Mouse (Mus musculus) thymus, adult 2 months (tissue): ENCODE measurements around the gene Usp30. TPM values are rescaled to one million over a fixed set of nuclear protein-coding genes. Genes with fewer than 3 reads are reported as not detected.

Experiments used
- DNase-seq: peaks from one replicate; pipeline ENCODE4 v3.0.0; 2021
- H3K27ac ChIP-seq: fragments of 200-500 bp; 2 replicates; pipeline ENCODE4 v1.5.1; 2012; ENCODE audit warnings: low read length, control low read depth; ENCODE audit not compliant: control insufficient read depth, insufficient read depth
- H3K27me3 ChIP-seq: fragments of 200-500 bp; 2 replicates; pipeline ENCODE4 v1.6.1; 2012; ENCODE audit warnings: mild to moderate bottlenecking, low read length, moderate library complexity, mixed read lengths; ENCODE audit not compliant: control insufficient read depth, insufficient read depth
- H3K36me3 ChIP-seq: fragments of 200-500 bp; 2 replicates; pipeline ENCODE4 v1.6.1; 2012; ENCODE audit warnings: mild to moderate bottlenecking, low read length, moderate library complexity; ENCODE audit not compliant: control insufficient read depth, insufficient read depth
- H3K4me1 ChIP-seq: fragments of 200-500 bp; replicated peaks from 2 replicates; pipeline ENCODE4 v1.6.1; 2012; ENCODE audit warnings: low read length; ENCODE audit not compliant: control insufficient read depth, insufficient read depth
- H3K4me3 ChIP-seq: fragments of 200-500 bp; 2 replicates; pipeline ENCODE4 v1.5.1; 2012; ENCODE audit warnings: mild to moderate bottlenecking, low read length, control low read depth, moderate library complexity; ENCODE audit not compliant: control insufficient read depth, insufficient read depth
- CTCF ChIP-seq: fragments of 200-500 bp; IDR thresholded peaks from 2 replicates; pipeline ENCODE4 v1.5.1; 2012; ENCODE audit warnings: mild to moderate bottlenecking, control low read depth, low read length, moderate library complexity, borderline replicate concordance; ENCODE audit not compliant: control insufficient read depth, poor library complexity, insufficient read depth; ENCODE audit errors: extremely low read depth
- POLR2A ChIP-seq: fragments of 200-500 bp; IDR thresholded peaks from 2 replicates; pipeline ENCODE4 v1.6.1; 2012; ENCODE audit warnings: mild to moderate bottlenecking, low read length, control low read depth, moderate library complexity; ENCODE audit not compliant: control insufficient read depth, poor library complexity, insufficient read depth; ENCODE audit errors: extremely low read depth
- WGBS: fragments of 180-500 bp; shearing (Covaris S2); methylation state at CpG from one replicate; pipeline ENCODE4 v1.1.7; 2018; 5-methylcytosine and 5-hydroxymethylcytosine counted together
- polyA plus RNA-seq: library from polyadenylated mRNA; depleted of rRNA; stranded (reverse); fragments of >200 nt; gene quantifications from 2 replicates; pipeline ENCODE4 v1.2.3, GENCODE M21; 2012

Gene Usp30
- polyA plus RNA-seq, 1 experiment: 25.2 TPM

GRCm38 (mm10) chr5:114077009-114077408 is 11.7 kb downstream of the Usp30 start:
- H3K27ac ChIP-seq: no peak overlapping the region
- no peaks in the 10 kb centered on the region for H3K27me3 ChIP-seq
- H3K4me1 ChIP-seq: no peaks in the 10 kb centered on the region
- no peak overlapping the region for H3K4me3 ChIP-seq
- no peak for TF ChIP-seq POLR2A
- TF ChIP-seq CTCF: no peak
- 77% methylated on average over 8 of the region's 8 CpGs for WGBS
- no peak for DNase-seq
- no peaks in the 10 kb centered on the region for H3K36me3 ChIP-seq

GRCm38 (mm10) chr5:114085501-114085900 is 20.2 kb downstream of the Usp30 start:
- H3K36me3 ChIP-seq: no peaks in the 10 kb centered on the region

DNA sequence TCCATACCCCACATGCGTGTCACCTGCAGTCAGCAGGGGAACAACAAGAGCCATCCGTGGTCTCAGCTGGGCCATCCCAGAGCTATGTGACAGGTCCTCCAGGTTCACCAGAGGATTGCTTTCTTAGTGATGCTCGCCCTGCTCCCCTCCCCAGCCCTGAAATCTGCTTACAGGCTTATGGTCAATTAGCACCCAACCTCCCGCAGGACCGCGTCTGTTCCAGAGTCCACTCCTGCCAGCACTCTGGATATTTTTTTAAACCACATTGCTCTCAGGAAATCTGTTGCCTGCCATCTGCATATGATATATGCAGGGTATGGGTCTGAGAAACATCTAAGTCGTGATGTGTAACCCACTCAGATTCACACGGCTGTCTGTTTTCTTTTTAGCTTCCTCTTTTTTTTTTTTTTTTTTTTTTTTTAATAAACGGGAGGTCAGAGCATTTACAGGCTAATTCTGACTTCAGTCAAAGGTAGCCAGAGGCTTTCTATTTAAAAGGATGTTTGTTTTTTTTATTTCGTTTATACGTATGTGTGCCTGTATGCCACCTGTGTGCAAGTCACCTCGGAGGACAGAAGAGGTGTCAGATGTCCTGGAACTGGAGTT is 22.7 kb downstream of the Usp30 start:
- H3K4me3 ChIP-seq: no peak overlapping the region
- H3K36me3 ChIP-seq: no peaks in the 10 kb centered on the region
- WGBS: 53% methylated on average over 12 of the region's 12 CpGs
- H3K4me1 ChIP-seq: peaks cover 2% of the 10 kb centered on the region; the same call in 1 of the 2 replicates
- DNase-seq: no peak
- TF ChIP-seq POLR2A: no peak
- no peaks in the 10 kb centered on the region for H3K27me3 ChIP-seq
- no peak overlapping the region for H3K27ac ChIP-seq

More at GRCm38 (mm10) chr5:114085501-114085900, 20.2 kb downstream of the Usp30 start:
- DNase-seq: no peak
- 81% methylated on average over 14 of the region's 14 CpGs for WGBS
- Histone ChIP-seq H3K27ac (no peak overlapping the region), H3K4me3 (no peak overlapping the region), H3K4me1 (no peaks in the 10 kb centered on the region), H3K27me3 (no peaks in the 10 kb centered on the region)
- no peak for TF ChIP-seq CTCF
- TF ChIP-seq POLR2A: no peak

- no peak for TF ChIP-seq POLR2A
- TF ChIP-seq CTCF: no peak
- H3K27ac ChIP-seq: no peak overlapping the region
- H3K27me3 ChIP-seq: no peaks in the 10 kb centered on the region
- H3K36me3 ChIP-seq: no peaks in the 10 kb centered on the region
- WGBS: 34% methylated on average over 7 of the region's 7 CpGs
- no peak overlapping the region for H3K4me3 ChIP-seq
- no peak for DNase-seq
- peaks cover 2% of the 10 kb centered on the region; the same call in 1 of the 2 replicates for H3K4me1 ChIP-seq
Measured at GRCm38 (mm10) chr5:114090421-114091013, 25.3 kb downstream of the Usp30 start.

GRCm38 (mm10) chr5:114091057-114091807 is 26.0 kb downstream of the Usp30 start, which contains the start of gene Svop:
Gene Svop, minus strand, starts transcription at chr5:114091570.
- H3K27me3 ChIP-seq: no peaks in the 10 kb centered on the region
- 4% methylated on average over 40 of the region's 40 CpGs for WGBS
- peaks cover 2% of the 10 kb centered on the region; the same call in 1 of the 2 replicates for H3K4me1 ChIP-seq
- no peak within 1 kb of the TSS for H3K27ac ChIP-seq
- peak; percentile 30 for DNase-seq
- no peak within 1 kb of the TSS for H3K4me3 ChIP-seq
- TF ChIP-seq POLR2A (no peak), CTCF (no peak)
- no peaks in the 10 kb centered on the region for H3K36me3 ChIP-seq

DNA sequence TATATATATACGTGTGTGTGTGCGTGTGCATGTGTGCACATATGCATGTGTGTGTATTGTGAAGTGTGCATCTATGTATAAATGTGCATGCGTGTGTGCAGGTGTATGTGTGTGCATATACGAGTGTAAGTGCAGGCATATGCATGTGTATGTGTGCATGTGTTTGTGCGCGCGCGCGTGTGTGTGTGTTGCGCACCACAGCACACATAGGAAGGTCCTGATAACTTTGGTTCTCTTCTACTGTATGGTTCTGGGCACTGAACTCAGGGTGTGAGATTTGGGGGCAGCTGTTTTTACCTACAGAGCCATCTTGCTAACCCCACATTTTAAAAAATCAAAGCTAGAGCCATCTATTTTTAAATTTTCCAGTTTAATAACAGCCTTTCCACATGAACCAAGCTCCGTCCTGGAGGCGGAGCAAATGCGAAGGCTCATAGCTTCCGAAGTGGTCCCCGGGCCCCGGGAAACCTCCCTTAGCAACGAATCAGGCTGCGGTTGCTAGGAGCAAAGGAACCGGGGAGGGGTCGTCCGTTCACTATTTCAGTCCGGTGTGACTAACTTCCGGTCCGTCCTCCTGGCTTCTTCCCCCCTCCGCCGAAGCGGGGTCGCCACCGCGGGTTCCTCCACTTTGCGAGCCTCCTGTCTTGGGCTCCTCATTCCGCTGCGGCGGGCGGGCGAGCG is 34.6 kb downstream of the Usp30 start:
- H3K27ac ChIP-seq: no peak overlapping the region
- 9% methylated on average over 37 of the region's 37 CpGs for WGBS
- DNase-seq: peak; percentile 88
- TF ChIP-seq CTCF (no peak), POLR2A (no peak)
- peaks cover 10% of the 10 kb centered on the region for H3K4me1 ChIP-seq
- H3K27me3 ChIP-seq: no peaks in the 10 kb centered on the region
- H3K36me3 ChIP-seq: no peaks in the 10 kb centered on the region
- peak overlapping the region; percentile 57 for H3K4me3 ChIP-seq
